Mouse (Mus musculus) urinary bladder, postnatal 36 days (tissue): ENCODE measurements around the gene Btbd3.

ENCODE experiments used
- DNase-seq, 2 experiments: peaks; one replicate each; pipeline ENCODE4 v3.0.0; 2022; ENCODE audit warnings: low spot score in 2 of 2, mixed read lengths in 1 of 2

Btbd3 gene

GRCm38 (mm10) chr2:138384762-138385161 lies 128.4 kb downstream of the Btbd3 start:
- no peak for DNase-seq

- no peak for DNase-seq
Measured at GRCm38 (mm10) chr2:138388591-138388990, 132.2 kb downstream of the Btbd3 start.

GRCm38 (mm10) chr2:138403046-138403445 lies 146.7 kb downstream of the Btbd3 start:
- DNase-seq = no peak

GRCm38 (mm10) chr2:138405753-138406528 lies 149.6 kb downstream of the Btbd3 start:
- DNase-seq = no peak

- no peak for DNase-seq
Measured at GRCm38 (mm10) chr2:138406703-138407102, 150.3 kb downstream of the Btbd3 start.

- DNase-seq = no peak
Measured at GRCm38 (mm10) chr2:138412537-138412936, 156.2 kb downstream of the Btbd3 start.

GRCm38 (mm10) chr2:138422321-138422720 lies 166.0 kb downstream of the Btbd3 start:
- no peak for DNase-seq

- peak in 1 of 2 experiments; percentile 1 for DNase-seq
Measured at GRCm38 (mm10) chr2:138431991-138432390, 175.6 kb downstream of the Btbd3 start.

GRCm38 (mm10) chr2:138446466-138446865 lies 190.1 kb downstream of the Btbd3 start:
- no peak for DNase-seq

- DNase-seq = no peak
Measured at GRCm38 (mm10) chr2:138446943-138447342, 190.6 kb downstream of the Btbd3 start.

GRCm38 (mm10) chr2:138447681-138448080 lies 191.3 kb downstream of the Btbd3 start:
- DNase-seq = no peak

- no peak for DNase-seq
Measured at GRCm38 (mm10) chr2:138468046-138468572, 211.7 kb downstream of the Btbd3 start.

GRCm38 (mm10) chr2:138473407-138473806 lies 217.0 kb downstream of the Btbd3 start:
- DNase-seq = no peak

GRCm38 (mm10) chr2:138476486-138476885 lies 220.1 kb downstream of the Btbd3 start:
- no peak for DNase-seq

- DNase-seq = no peak
Measured at GRCm38 (mm10) chr2:138477278-138477677, 220.9 kb downstream of the Btbd3 start.

- no peak for DNase-seq
Measured at GRCm38 (mm10) chr2:138482541-138482940, 226.2 kb downstream of the Btbd3 start.

- no peak for DNase-seq
Measured at GRCm38 (mm10) chr2:138484871-138485270, 228.5 kb downstream of the Btbd3 start.

- DNase-seq = no peak
Measured at GRCm38 (mm10) chr2:138490688-138491405, 234.5 kb downstream of the Btbd3 start.

GRCm38 (mm10) chr2:138492176-138492575 lies 235.8 kb downstream of the Btbd3 start:
- no peak for DNase-seq

- peak; percentile 4 to 22 for DNase-seq
Measured at GRCm38 (mm10) chr2:138503866-138504380, 247.6 kb downstream of the Btbd3 start.

- no peak for DNase-seq
Measured at GRCm38 (mm10) chr2:138515531-138515930, 259.2 kb downstream of the Btbd3 start.

- DNase-seq = no peak
Measured at GRCm38 (mm10) chr2:138528461-138528860, 272.1 kb downstream of the Btbd3 start.
